Mouse (Mus musculus) erythroblast, embryonic 14.5 days (primary cell): ENCODE measurements around the gene Rnf186.

Source experiments
- GATA1 ChIP-seq: IDR thresholded peaks from 2 replicates; pipeline ENCODE4 v1.6.1; 2012; ENCODE audit warnings: low read length, inconsistent platforms, mixed read lengths
- TAL1 ChIP-seq: IDR thresholded peaks from 3 replicates; pipeline ENCODE4 v1.6.1; 2012; ENCODE audit warnings: low read length, inconsistent platforms, mixed read lengths

- no peak for TF ChIP-seq GATA1
- TF ChIP-seq TAL1 = no peak
These were observed 46.4 kb downstream of the Rnf186 start for GRCm38 (mm10) chr4:139013281-139013680.
